Mouse (Mus musculus) ES-Bruce4 (cell line): ENCODE measurements around the gene Gm38431.

Experiments used
- EP300 ChIP-seq: IDR thresholded peaks from 2 replicates; pipeline ENCODE4 v1.6.1; 2011; ENCODE audit warnings: low read depth, low read length; ENCODE audit not compliant: insufficient read depth
- POLR2A ChIP-seq: IDR thresholded peaks from one replicate; pipeline ENCODE4 v1.8.1; 2011; ENCODE audit warnings: low read length; ENCODE audit not compliant: insufficient read depth

GRCm38 (mm10) chr9:21102076-21102475, 10.3 kb upstream of the Gm38431 start:
- no peak for TF ChIP-seq EP300
- TF ChIP-seq POLR2A = no peak
